Mouse (Mus musculus) left cerebral cortex, postnatal 36 days (tissue): ENCODE results near the gene Msh4. TPM values are rescaled to one million over a fixed set of nuclear protein-coding genes. Genes with fewer than 3 reads are reported as not detected.
"Not testable (repeated sequence)": the region's sequence is repeated elsewhere in the genome, so short reads cannot be mapped to it uniquely, and the experiment has no call there.

Source experiments
- DNase-seq, 2 experiments: peaks; one replicate each; pipeline ENCODE4 v3.0.0; 2021 to 2022; ENCODE audit warnings: low spot score in 2 of 2, mixed read lengths in 1 of 2
- intact Hi-C: fragments of 180-260 bp; cut with DNase I; formaldehyde crosslinking; loops from one replicate; pipeline ENCODE4 v1.15.1; 2025
- total RNA-seq, 2 experiments: library from RNA; stranded (reverse); gene quantifications; 2 replicates each; pipeline ENCODE4 v1.2.3; 2021

The Msh4 gene
- total RNA-seq, 2 experiments from 2014 or later = 0.12 to 0.48 TPM

GRCm38 (mm10) chr3:153863816-153864215 is 42.1 kb downstream of the Msh4 start:
- DNase-seq = no peak

DNA sequence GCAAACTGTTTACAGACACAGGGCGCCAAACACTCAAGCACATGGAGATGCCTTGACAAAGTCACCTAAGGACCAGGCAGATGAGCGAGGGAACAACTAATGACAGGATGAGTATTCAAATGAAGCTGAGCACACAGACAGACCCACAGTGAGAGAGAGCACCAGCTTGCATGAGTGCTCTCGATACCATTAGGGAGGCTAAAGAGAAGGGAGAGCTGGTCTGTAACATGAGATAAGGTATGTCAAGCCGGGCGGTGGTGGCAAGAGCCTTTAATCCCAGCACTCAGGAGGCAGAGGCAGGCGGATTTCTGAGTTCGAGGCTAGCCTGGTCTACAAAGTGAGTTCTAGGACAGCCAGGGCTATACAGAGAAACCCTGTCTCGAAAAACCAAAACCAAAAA is 45.5 kb downstream of the Msh4 start:
- intact Hi-C loops, DNase-seq: not testable (repeated sequence)

More at GRCm38 (mm10) chr3:153863816-153864215, 42.1 kb downstream of the Msh4 start:
- intact Hi-C loops = no loop called here

DNA sequence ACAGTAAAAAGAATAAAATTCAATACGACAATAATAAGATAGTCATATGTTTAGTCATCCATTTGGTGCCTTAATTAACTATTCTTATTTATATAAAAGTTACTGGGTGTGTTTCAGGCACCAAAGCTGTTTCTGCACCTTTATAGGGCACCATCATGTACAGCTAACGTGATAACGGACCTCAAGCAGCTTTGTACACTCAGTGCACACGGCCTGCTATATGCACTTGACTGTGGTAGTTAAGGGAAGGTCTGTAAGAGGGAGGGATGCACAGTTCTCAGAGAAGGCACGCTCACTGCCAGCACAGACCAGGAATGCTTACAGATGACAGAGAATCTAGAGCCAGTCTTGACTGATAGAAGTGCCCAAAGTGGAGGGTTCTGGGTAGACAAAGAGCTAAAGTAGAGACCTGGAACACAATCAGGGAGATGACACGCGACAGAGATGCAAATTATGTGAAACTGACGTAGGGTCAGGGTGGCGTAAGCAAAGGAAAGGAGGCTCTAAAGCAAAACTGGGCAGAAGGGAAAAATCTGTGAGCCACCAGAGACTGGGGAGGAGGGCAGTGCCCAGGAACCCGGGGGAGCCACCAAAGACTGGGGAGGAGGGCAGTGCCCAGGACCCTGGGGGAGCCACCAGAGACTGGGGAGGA is 47.5 kb downstream of the Msh4 start:
- no peak for DNase-seq
- intact Hi-C loops = no loop called here

DNA sequence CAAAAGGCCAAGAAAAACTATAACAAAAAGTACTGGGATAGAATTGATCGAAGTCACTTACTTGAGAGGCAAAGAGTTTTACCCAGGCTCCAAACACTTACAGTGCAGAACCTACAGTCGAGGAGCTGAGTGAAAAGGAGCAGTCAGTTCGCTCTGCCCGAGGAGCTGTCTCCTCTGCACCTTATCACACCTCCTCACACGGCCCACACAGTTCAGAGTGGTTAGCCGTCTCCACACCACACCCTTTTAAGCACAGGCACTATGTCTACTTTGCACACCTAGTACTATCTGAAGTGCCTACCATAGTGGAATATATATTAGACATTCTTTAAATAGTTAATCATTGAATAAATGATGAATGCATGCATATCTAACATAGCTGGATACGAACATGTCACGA is 53.7 kb downstream of the Msh4 start:
- no peak for DNase-seq
- intact Hi-C loops = no loop called here

DNA sequence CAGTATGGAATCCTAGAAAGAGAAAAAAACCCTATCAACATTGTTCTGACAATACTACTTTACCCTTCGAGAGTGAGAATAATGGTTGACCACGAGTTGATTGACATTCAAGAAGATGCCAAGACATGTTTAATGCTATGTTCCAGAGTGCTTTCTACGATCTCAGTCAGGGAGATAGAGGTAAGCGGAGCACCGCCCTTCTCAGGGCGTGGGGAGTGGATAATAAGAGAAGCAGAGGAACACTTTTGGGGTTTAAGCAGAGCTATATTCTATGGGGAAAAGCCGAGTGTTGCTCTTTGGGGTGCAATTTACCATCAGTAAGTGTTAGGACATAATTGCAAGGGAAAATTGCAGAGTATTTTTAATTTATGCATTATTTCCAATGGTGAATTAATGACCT is 55.2 kb downstream of the Msh4 start:
- intact Hi-C loops = no loop called here
- no peak for DNase-seq

DNA sequence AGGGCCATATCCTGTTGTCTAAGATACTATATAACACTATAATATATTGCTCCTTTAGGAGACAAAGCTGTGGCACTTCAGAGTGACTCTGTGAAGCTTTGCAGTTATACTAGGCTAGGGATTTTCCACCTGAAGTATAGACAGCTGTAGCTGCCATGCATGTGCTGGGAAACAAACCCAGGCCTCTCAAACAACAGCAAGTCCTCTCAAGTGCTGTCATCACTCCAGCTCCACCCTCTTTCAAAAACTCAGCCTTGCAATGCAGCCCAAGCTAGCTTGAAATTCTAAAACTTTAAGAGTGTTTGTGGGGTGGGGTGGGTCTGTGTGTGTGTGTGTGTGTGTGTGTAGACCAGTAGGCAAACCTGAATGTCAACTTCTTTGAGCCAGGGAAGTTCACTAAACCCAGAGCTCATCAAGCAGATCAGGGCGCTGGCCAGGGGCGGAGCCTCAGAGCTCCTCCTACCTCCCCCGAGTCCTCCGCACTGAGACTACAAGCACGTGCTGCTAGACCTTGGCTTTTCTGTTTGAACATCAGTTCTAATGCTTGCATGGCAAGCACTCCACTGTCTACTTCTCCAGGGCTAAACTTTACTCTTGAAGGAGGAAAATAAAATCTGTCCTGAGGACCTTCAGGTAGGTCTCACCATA is 56.4 kb downstream of the Msh4 start:
- intact Hi-C loops = no loop called here
- DNase-seq = no peak

- no peak for DNase-seq
- intact Hi-C loops = no loop called here
Observed at GRCm38 (mm10) chr3:153847207-153847733, 58.7 kb downstream of the Msh4 start.

GRCm38 (mm10) chr3:153846109-153846508 is 59.8 kb downstream of the Msh4 start:
- no peak for DNase-seq
- intact Hi-C loops = no loop called here

- DNase-seq = no peak
- intact Hi-C loops = no loop called here
Observed at GRCm38 (mm10) chr3:153845500-153845899, 60.4 kb downstream of the Msh4 start.

DNA sequence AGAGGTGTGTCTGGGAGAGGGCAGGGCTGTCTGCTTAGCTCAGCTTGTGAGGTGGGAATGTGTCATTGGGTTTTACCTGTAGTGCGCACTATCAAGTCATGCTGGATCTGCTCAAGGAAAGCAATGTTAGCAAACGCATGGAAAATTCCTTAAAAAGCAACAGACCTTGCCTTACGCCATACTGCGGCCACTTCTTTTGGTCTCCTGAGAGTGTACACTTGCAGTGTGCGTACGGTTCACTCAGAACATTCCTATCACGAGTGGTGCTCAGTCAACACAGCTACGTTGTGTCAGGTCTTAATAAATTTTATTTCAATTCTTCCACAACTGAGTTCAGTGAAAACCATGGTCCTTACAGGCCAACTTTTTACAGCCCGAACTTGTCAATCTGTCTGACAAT is 61.2 kb downstream of the Msh4 start:
- no peak for DNase-seq
- intact Hi-C loops = no loop called here

DNA sequence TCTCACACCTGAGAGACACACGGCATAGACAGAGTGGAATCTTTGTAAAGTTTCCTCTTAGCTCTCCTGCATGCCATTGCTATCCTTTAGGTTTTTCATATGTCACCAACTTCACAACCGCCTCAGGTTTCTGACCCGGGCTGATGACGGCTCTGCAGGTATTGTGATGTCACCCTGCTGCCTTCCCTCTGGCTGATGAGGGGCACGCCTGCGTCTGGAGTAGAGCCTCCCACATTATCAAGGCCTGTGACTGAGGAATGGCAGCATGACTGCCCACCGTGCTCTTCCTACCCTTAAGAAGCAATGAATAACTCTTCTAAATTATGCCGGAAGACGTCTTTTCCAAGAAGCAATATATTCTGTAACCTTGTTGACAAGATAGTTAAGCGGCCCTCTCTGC is 61.9 kb downstream of the Msh4 start, which contains the start of gene Asb17:
Gene Asb17 (plus strand): TSS at position 180 of the 400 bp plus-strand sequence.
- no peak for DNase-seq
- intact Hi-C loops = no loop called here

DNA sequence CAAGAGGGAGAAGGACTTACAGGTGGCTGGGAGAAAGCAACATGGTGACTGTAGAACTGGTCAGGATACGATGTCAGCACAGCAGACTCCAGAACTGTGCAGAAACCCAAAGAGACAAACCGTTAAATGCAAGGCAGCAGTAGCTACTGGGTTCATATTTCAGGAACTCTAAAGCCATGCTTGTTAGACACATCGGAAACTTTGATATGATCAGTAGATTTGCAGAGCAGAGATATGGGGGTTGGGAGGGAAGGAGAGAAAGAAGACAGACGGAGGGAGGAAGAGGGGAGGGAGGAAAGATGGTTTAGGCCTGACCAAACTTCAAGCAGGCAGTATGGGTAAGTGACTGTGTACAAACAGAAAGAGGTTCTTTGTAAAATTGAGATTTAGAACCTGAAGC is 68.3 kb downstream of the Msh4 start:
- no peak for DNase-seq
- intact Hi-C loops = no loop called here

- intact Hi-C loops = no loop called here
- no peak for DNase-seq
Observed at GRCm38 (mm10) chr3:153836316-153836715, 69.6 kb downstream of the Msh4 start.

GRCm38 (mm10) chr3:153835455-153836086 is 70.4 kb downstream of the Msh4 start:
- peak; percentile 12 to 16 for DNase-seq
- intact Hi-C loops = no loop called here

DNA sequence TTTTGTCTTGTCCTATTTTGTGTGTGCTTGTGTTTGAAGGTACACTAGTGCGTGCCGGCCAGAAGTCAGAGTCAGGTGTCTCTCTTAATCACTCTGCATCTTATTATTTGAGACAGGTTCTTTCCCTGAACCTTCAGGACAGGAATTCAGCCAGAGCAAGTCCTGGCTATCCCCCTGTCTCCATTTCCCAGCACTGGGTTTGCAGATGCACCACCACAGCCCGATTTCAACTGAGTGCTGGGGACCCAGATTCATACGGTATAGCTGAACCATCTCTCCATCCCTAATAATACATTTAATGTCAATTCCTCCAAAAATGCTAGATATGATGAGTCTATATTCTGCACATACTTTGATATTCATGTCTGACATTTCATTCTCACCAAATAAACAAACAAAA is 71.9 kb downstream of the Msh4 start:
- intact Hi-C loops = no loop called here
- DNase-seq = no peak

DNA sequence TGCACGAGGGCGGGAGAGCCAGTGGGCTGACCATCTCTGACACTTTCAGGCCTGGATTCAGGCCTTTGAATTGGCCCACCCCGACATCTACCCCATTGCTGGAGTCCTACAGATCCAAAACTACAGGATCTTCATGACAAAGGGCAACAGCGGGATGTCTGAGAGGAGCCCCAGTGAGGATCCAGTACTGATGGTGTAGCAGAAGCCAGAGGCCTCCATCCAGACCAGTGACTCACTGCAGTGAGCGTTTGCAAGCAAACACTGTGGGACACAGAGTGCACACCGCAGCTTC is 73.3 kb downstream of the Msh4 start:
- intact Hi-C loops = no loop called here
- no peak for DNase-seq

- intact Hi-C loops = no loop called here
- DNase-seq = no peak
Observed at GRCm38 (mm10) chr3:153831873-153832653, 73.9 kb downstream of the Msh4 start.

DNA sequence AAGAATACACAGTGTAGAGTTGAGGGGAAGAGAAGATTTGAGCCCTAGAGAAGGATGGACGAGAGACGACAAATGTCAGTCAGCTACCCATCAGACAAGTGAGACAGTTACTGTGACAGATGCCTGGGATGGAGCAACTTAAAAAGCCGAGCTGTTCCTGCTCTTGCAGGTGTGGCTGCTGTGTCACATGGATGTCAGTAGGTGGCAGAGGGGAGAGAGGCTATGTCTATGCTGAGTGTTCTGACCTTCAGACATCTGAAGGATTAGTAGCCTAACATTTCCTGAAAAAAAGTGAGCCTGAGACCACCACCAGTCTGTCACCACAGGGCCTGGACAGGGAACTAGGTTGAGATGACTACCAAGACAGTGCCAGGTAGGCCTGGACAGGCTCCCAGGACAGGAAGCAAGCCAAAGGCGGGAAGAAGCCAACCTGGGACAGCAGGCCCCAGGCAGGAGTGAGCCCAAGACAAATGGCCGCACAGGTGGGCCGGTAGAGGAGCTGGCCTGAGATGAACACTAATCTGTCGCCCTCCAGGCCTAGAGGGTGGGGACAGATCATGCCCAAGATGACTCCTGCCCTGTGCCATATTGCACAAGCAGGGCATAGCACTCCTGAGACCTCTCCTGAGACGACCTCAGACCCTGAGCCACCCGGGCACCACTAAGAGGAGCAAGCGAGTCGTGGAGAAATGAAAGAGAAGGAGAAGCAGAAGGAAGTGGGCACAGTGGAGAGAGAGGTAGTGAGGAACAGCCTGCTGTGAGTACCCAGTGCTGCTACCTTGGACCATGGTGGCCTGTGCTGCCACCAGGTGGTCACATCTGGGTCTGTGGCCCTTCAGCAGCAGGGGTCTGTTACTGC is 74.7 kb downstream of the Msh4 start:
- intact Hi-C loops = no loop called here
- DNase-seq = no peak

- DNase-seq, intact Hi-C loops: not testable (repeated sequence)
Observed at GRCm38 (mm10) chr3:153829788-153830187, 76.2 kb downstream of the Msh4 start.
